Comparison of ENCODE assay signal across 14 mouse cellular contexts in genomic region chr9:107504662-107505537, GRCm38 (mm10). TPM values are rescaled to one million over a fixed set of nuclear protein-coding genes. Genes with fewer than 3 reads are reported as not detected.
A peak's percentile ranks its signal among the peaks of the same experiment; 100 is the strongest.
DNase-seq lines count a peak whose midpoint lies in the region; ATAC-seq and TF ChIP-seq lines count a peak whose summit lies in the region.
"Had no signal": no experiment of that assay in that cellular context is flagged by ENCODE, and none has a peak within 500 bp of the region (broad histone marks: within the 10 kb centered on the region; RNA-seq: fewer than 3 reads in every experiment).

No protein-coding gene starts in this region.

- ATAC-seq in hindbrain, embryonic 11.5 days (ENCODE audit: low FRiP score), result peak; percentile 54; the same call in 1 of the 2 replicates
- ATAC-seq in embryonic facial prominence, embryonic 13.5 days (ENCODE audit: insufficient number of reproducible peaks, insufficient read depth, low FRiP score, low TSS enrichment, low read depth), result no peak
- peak; percentile 11; the same call in 1 of the 2 replicates for ATAC-seq in hindbrain, postnatal 0 days
- ATAC-seq in liver, embryonic 11.5 days (replicated peaks; ENCODE audit: low FRiP score), result no peak
- no peak for ATAC-seq in heart, embryonic 12.5 days (ENCODE audit: insufficient number of reproducible peaks, low FRiP score)

- no peak overlapping the region for H3K4me2 ChIP-seq in hindbrain, embryonic 11.5 days (replicated peaks; ENCODE audit: low read depth, low read length)
- H3K4me2 ChIP-seq in embryonic facial prominence, embryonic 13.5 days, result no peak overlapping the region
- no peak overlapping the region for H3K4me2 ChIP-seq in hindbrain, postnatal 0 days (ENCODE audit: low read depth, low read length)
- H3K4me2 ChIP-seq in liver, embryonic 11.5 days, result no peak overlapping the region
- H3K4me2 ChIP-seq in heart, embryonic 12.5 days, result no peak overlapping the region
- H3K4me2 ChIP-seq: embryonic facial prominence, embryonic 12.5 days; heart, embryonic 15.5 days; liver, embryonic 13.5 days had no signal

- no peaks in the 10 kb centered on the region for H3K36me3 ChIP-seq in hindbrain, embryonic 11.5 days (ENCODE audit: control insufficient read depth, insufficient read depth, low read length)
- no peaks in the 10 kb centered on the region for H3K36me3 ChIP-seq in hindbrain, embryonic 10.5 days
- no peaks in the 10 kb centered on the region for H3K36me3 ChIP-seq in embryonic facial prominence, embryonic 13.5 days
- no peaks in the 10 kb centered on the region for H3K36me3 ChIP-seq in hindbrain, postnatal 0 days (ENCODE audit: insufficient read depth, low read length)
- no peaks in the 10 kb centered on the region for H3K36me3 ChIP-seq in liver, embryonic 11.5 days (ENCODE audit: control insufficient read depth, insufficient read depth, low read length)
- H3K36me3 ChIP-seq in heart, embryonic 12.5 days, result no peaks in the 10 kb centered on the region
- H3K36me3 ChIP-seq: embryonic facial prominence, embryonic 12.5 days; heart, embryonic 15.5 days; liver, embryonic 13.5 days had no signal

- H3K9me3 ChIP-seq in hindbrain, embryonic 11.5 days (ENCODE audit: control insufficient read depth, low read length), result no peaks in the 10 kb centered on the region
- H3K9me3 ChIP-seq in hindbrain, embryonic 10.5 days, result no peaks in the 10 kb centered on the region
- H3K9me3 ChIP-seq in embryonic facial prominence, embryonic 13.5 days, result no peaks in the 10 kb centered on the region
- H3K9me3 ChIP-seq in hindbrain, postnatal 0 days (ENCODE audit: low read length), result no peaks in the 10 kb centered on the region
- H3K9me3 ChIP-seq in liver, embryonic 11.5 days (ENCODE audit: control insufficient read depth, low read length), result no peaks in the 10 kb centered on the region
- H3K9me3 ChIP-seq in heart, embryonic 12.5 days (replicated peaks), result no peaks in the 10 kb centered on the region
- H3K9me3 ChIP-seq: embryonic facial prominence, embryonic 12.5 days; heart, embryonic 15.5 days; liver, embryonic 13.5 days had no signal

- no peak overlapping the region for H3K9ac ChIP-seq in hindbrain, embryonic 11.5 days (ENCODE audit: low read depth, low read length)
- H3K9ac ChIP-seq in embryonic facial prominence, embryonic 13.5 days, result 0 out of 2 replicates have a peak overlapping the region, but pooled peaks have one; percentile 0
- no peak overlapping the region for H3K9ac ChIP-seq in hindbrain, postnatal 0 days (replicated peaks; ENCODE audit: low read length)
- H3K9ac ChIP-seq in liver, embryonic 11.5 days (ENCODE audit: low read depth, low read length), result no peak overlapping the region
- H3K9ac ChIP-seq in heart, embryonic 12.5 days, result no peak overlapping the region
- H3K9ac ChIP-seq: embryonic facial prominence, embryonic 12.5 days; heart, embryonic 15.5 days; liver, embryonic 13.5 days had no signal

- no peaks in the 10 kb centered on the region for H3K27me3 ChIP-seq in hindbrain, embryonic 11.5 days (ENCODE audit: control insufficient read depth, insufficient read depth, low read length)
- H3K27me3 ChIP-seq in hindbrain, embryonic 10.5 days (ENCODE audit: insufficient read depth, poor library complexity, severe bottlenecking), result peaks cover 6% of the 10 kb centered on the region
- H3K27me3 ChIP-seq in embryonic facial prominence, embryonic 13.5 days, result peaks cover 20% of the 10 kb centered on the region
- H3K27me3 ChIP-seq in hindbrain, postnatal 0 days (ENCODE audit: insufficient read depth, low read length), result no peaks in the 10 kb centered on the region
- peaks cover 8% of the 10 kb centered on the region; the same call in 1 of the 2 replicates for H3K27me3 ChIP-seq in liver, embryonic 11.5 days (replicated peaks; ENCODE audit: control insufficient read depth, insufficient read depth, low read length)
- peaks cover 15% of the 10 kb centered on the region for H3K27me3 ChIP-seq in heart, embryonic 12.5 days (replicated peaks)
- H3K27me3 ChIP-seq: heart, embryonic 15.5 days had no signal

- no peak overlapping the region for H3K4me3 ChIP-seq in hindbrain, embryonic 11.5 days (ENCODE audit: low read depth, low read length)
- no peak overlapping the region for H3K4me3 ChIP-seq in hindbrain, embryonic 10.5 days
- H3K4me3 ChIP-seq in embryonic facial prominence, embryonic 13.5 days, result no peak overlapping the region
- H3K4me3 ChIP-seq in hindbrain, postnatal 0 days (ENCODE audit: low read length), result no peak overlapping the region
- H3K4me3 ChIP-seq in liver, embryonic 11.5 days (ENCODE audit: low read depth, low read length), result no peak overlapping the region
- no peak overlapping the region for H3K4me3 ChIP-seq in heart, embryonic 12.5 days
- H3K4me3 ChIP-seq: embryonic facial prominence, embryonic 12.5 days; heart, embryonic 15.5 days; left cerebral cortex, adult 2 months; liver, embryonic 13.5 days had no signal

- DNase-seq in hindbrain, embryonic 11.5 days (ENCODE audit: low spot score), result no peak
- DNase-seq in hindbrain, embryonic 10.5 days (ENCODE audit: low spot score), result no peak
- DNase-seq in NIH3T3 (ENCODE audit: low read depth), result peak; percentile 16
- peak; percentile 60 for DNase-seq in hindbrain, postnatal 0 days (ENCODE audit: low spot score)
- DNase-seq in liver, embryonic 11.5 days (ENCODE audit: low spot score), result no peak
- DNase-seq in ovary, postnatal 36 days (ENCODE audit: low spot score), result no peak
- DNase-seq: liver, embryonic 13.5 days; thymus, postnatal 14 days had no signal

- no peak for TF ChIP-seq CTCF in hindbrain, postnatal 0 days (IDR thresholded peaks at IDR 0.05; ENCODE audit: low read depth)

- H3K27ac ChIP-seq in hindbrain, embryonic 11.5 days (ENCODE audit: low read depth, low read length), result no peak overlapping the region
- no peak overlapping the region; the same call in 1 of the 2 replicates for H3K27ac ChIP-seq in hindbrain, embryonic 10.5 days
- no peak overlapping the region for H3K27ac ChIP-seq in embryonic facial prominence, embryonic 13.5 days
- peak overlapping the region; percentile 45; the same call in 1 of the 2 replicates for H3K27ac ChIP-seq in hindbrain, postnatal 0 days
- H3K27ac ChIP-seq in liver, embryonic 11.5 days (ENCODE audit: low read depth, low read length), result no peak overlapping the region
- no peak overlapping the region for H3K27ac ChIP-seq in heart, embryonic 12.5 days (ENCODE audit: poor library complexity, severe bottlenecking)
- H3K27ac ChIP-seq: embryonic facial prominence, embryonic 12.5 days; heart, embryonic 15.5 days; left cerebral cortex, adult 2 months; liver, embryonic 13.5 days; macrophage had no signal

- H3K4me1 ChIP-seq in hindbrain, embryonic 11.5 days (replicated peaks; ENCODE audit: control insufficient read depth, insufficient read depth, low read length), result peaks cover 2% of the 10 kb centered on the region; the same call in 1 of the 2 replicates
- peaks cover 29% of the 10 kb centered on the region for H3K4me1 ChIP-seq in hindbrain, embryonic 10.5 days (replicated peaks)
- H3K4me1 ChIP-seq in embryonic facial prominence, embryonic 13.5 days, result peaks cover 52% of the 10 kb centered on the region
- H3K4me1 ChIP-seq in hindbrain, postnatal 0 days (ENCODE audit: insufficient read depth, low read length), result peaks cover 19% of the 10 kb centered on the region
- no peaks in the 10 kb centered on the region for H3K4me1 ChIP-seq in liver, embryonic 11.5 days (replicated peaks; ENCODE audit: control insufficient read depth, insufficient read depth, low read length)
- H3K4me1 ChIP-seq in heart, embryonic 12.5 days (replicated peaks), result peaks cover 44% of the 10 kb centered on the region
- H3K4me1 ChIP-seq: liver, embryonic 13.5 days had no signal

- 74% methylated on average over 19 of the region's 19 CpGs for WGBS in hindbrain, embryonic 11.5 days
- WGBS in hindbrain, embryonic 10.5 days, result 84% methylated on average over 19 of the region's 19 CpGs
- 58% methylated on average over 19 of the region's 19 CpGs for WGBS in embryonic facial prominence, embryonic 13.5 days
- WGBS in hindbrain, postnatal 0 days, result 37% methylated on average over 19 of the region's 19 CpGs
- WGBS in liver, embryonic 11.5 days, result 77% methylated on average over 19 of the region's 19 CpGs
- WGBS in heart, embryonic 12.5 days, result 80% methylated on average over 19 of the region's 19 CpGs

RNA-seq across cellular contexts. Expression of gene Tmem115, which starts 28.8 kb away (rescaled TPM):
- 38.8 and 46.5 TPM in 2 replicates for polyA plus RNA-seq in hindbrain, embryonic 11.5 days (2014; fragmentation: Nextera tagmentation; extraction: Ambion mirVana)
- 36.5 and 44.8 TPM in 2 replicates for polyA plus RNA-seq in hindbrain, embryonic 10.5 days (2016; fragmentation: Nextera tagmentation; extraction: Ambion mirVana)
- 46.2 and 46.9 TPM in 2 replicates for polyA plus RNA-seq in embryonic facial prominence, embryonic 13.5 days (2015; fragmentation: Nextera tagmentation; extraction: Ambion mirVana)
- 72.6 and 78.4 TPM in 2 replicates for total RNA-seq in hindbrain, postnatal 0 days (2014; rRNA removed)
- 51.6 and 52.3 TPM in 2 replicates for polyA plus RNA-seq in hindbrain, postnatal 0 days (2015; fragmentation: Nextera tagmentation; extraction: Ambion mirVana)
- polyA plus RNA-seq in liver, embryonic 11.5 days (2014; fragmentation: Nextera tagmentation; extraction: Ambion mirVana), result 35.4 and 35.9 TPM in 2 replicates
- polyA plus RNA-seq in heart, embryonic 12.5 days (2016; fragmentation: Nextera tagmentation; extraction: Ambion mirVana), result 37.5 and 41.2 TPM in 2 replicates

RNA-seq across cellular contexts. Expression of gene Cyb561d2, which starts 37.1 kb away (rescaled TPM):
- 19.6 and 21.2 TPM in 2 replicates for polyA plus RNA-seq in hindbrain, embryonic 11.5 days (2014; fragmentation: Nextera tagmentation; extraction: Ambion mirVana)
- polyA plus RNA-seq in hindbrain, embryonic 10.5 days (2016; fragmentation: Nextera tagmentation; extraction: Ambion mirVana), result 25.1 and 25.9 TPM in 2 replicates
- 21.8 and 26.1 TPM in 2 replicates for polyA plus RNA-seq in embryonic facial prominence, embryonic 13.5 days (2015; fragmentation: Nextera tagmentation; extraction: Ambion mirVana)
- 56.5 and 69.3 TPM in 2 replicates for total RNA-seq in hindbrain, postnatal 0 days (2014; rRNA removed)
- polyA plus RNA-seq in hindbrain, postnatal 0 days (2015; fragmentation: Nextera tagmentation; extraction: Ambion mirVana), result 52.9 and 53.5 TPM in 2 replicates
- polyA plus RNA-seq in liver, embryonic 11.5 days (2014; fragmentation: Nextera tagmentation; extraction: Ambion mirVana), result 28.9 and 31.0 TPM in 2 replicates
- polyA plus RNA-seq in heart, embryonic 12.5 days (2016; fragmentation: Nextera tagmentation; extraction: Ambion mirVana), result 16.6 and 18.4 TPM in 2 replicates

RNA-seq across cellular contexts. Expression of gene Nprl2, which starts 37.1 kb away (rescaled TPM):
- 46.2 and 46.5 TPM in 2 replicates for polyA plus RNA-seq in hindbrain, embryonic 11.5 days (2014; fragmentation: Nextera tagmentation; extraction: Ambion mirVana)
- 39.2 and 45.7 TPM in 2 replicates for polyA plus RNA-seq in hindbrain, embryonic 10.5 days (2016; fragmentation: Nextera tagmentation; extraction: Ambion mirVana)
- 44.3 and 47.2 TPM in 2 replicates for polyA plus RNA-seq in embryonic facial prominence, embryonic 13.5 days (2015; fragmentation: Nextera tagmentation; extraction: Ambion mirVana)
- total RNA-seq in hindbrain, postnatal 0 days (2014; rRNA removed), result 58.6 and 70.5 TPM in 2 replicates
- polyA plus RNA-seq in hindbrain, postnatal 0 days (2015; fragmentation: Nextera tagmentation; extraction: Ambion mirVana), result 53.0 and 54.6 TPM in 2 replicates
- 26.5 and 31.3 TPM in 2 replicates for polyA plus RNA-seq in liver, embryonic 11.5 days (2014; fragmentation: Nextera tagmentation; extraction: Ambion mirVana)
- 24.4 and 25.1 TPM in 2 replicates for polyA plus RNA-seq in heart, embryonic 12.5 days (2016; fragmentation: Nextera tagmentation; extraction: Ambion mirVana)

RNA-seq across cellular contexts. Expression of gene Zmynd10, which starts 42.2 kb away (rescaled TPM):
- polyA plus RNA-seq in hindbrain, embryonic 11.5 days (2014; fragmentation: Nextera tagmentation; extraction: Ambion mirVana), result 3.7 and 5.0 TPM in 2 replicates
- 2.6 and 4.7 TPM in 2 replicates for polyA plus RNA-seq in hindbrain, embryonic 10.5 days (2016; fragmentation: Nextera tagmentation; extraction: Ambion mirVana)
- 2.1 and 2.2 TPM in 2 replicates for polyA plus RNA-seq in embryonic facial prominence, embryonic 13.5 days (2015; fragmentation: Nextera tagmentation; extraction: Ambion mirVana)
- 1.8 and 10.9 TPM in 2 replicates for total RNA-seq in hindbrain, postnatal 0 days (2014; rRNA removed)
- polyA plus RNA-seq in hindbrain, postnatal 0 days (2015; fragmentation: Nextera tagmentation; extraction: Ambion mirVana), result 3.5 and 3.7 TPM in 2 replicates
- polyA plus RNA-seq in liver, embryonic 11.5 days (2014; fragmentation: Nextera tagmentation; extraction: Ambion mirVana), result 0.10 and 0.35 TPM in 2 replicates
- 0.22 and 0.35 TPM in 2 replicates for polyA plus RNA-seq in heart, embryonic 12.5 days (2016; fragmentation: Nextera tagmentation; extraction: Ambion mirVana)
- polyA plus RNA-seq: liver, embryonic 13.5 days; macrophage had no signal

RNA-seq across cellular contexts. Expression of gene Rassf1, which starts 46.5 kb away (rescaled TPM):
- 39.7 and 41.2 TPM in 2 replicates for polyA plus RNA-seq in hindbrain, embryonic 11.5 days (2014; fragmentation: Nextera tagmentation; extraction: Ambion mirVana)
- polyA plus RNA-seq in hindbrain, embryonic 10.5 days (2016; fragmentation: Nextera tagmentation; extraction: Ambion mirVana), result 46.4 and 48.3 TPM in 2 replicates
- 65.2 and 68.5 TPM in 2 replicates for polyA plus RNA-seq in embryonic facial prominence, embryonic 13.5 days (2015; fragmentation: Nextera tagmentation; extraction: Ambion mirVana)
- total RNA-seq in hindbrain, postnatal 0 days (2014; rRNA removed), result 17.6 and 20.2 TPM in 2 replicates
- 30.3 and 31.0 TPM in 2 replicates for polyA plus RNA-seq in hindbrain, postnatal 0 days (2015; fragmentation: Nextera tagmentation; extraction: Ambion mirVana)
- polyA plus RNA-seq in liver, embryonic 11.5 days (2014; fragmentation: Nextera tagmentation; extraction: Ambion mirVana), result 31.2 and 37.0 TPM in 2 replicates
- polyA plus RNA-seq in heart, embryonic 12.5 days (2016; fragmentation: Nextera tagmentation; extraction: Ambion mirVana), result 48.2 and 49.0 TPM in 2 replicates

Comparison
In these comparisons a context has a peak if more than half of its experiments do, and no peak if none do; other contexts are left out.
1. DNase-seq: peak in NIH3T3 (single experiment) and hindbrain, postnatal 0 days (single experiment); none in hindbrain, embryonic 11.5 days (single experiment), hindbrain, embryonic 10.5 days (single experiment), liver, embryonic 11.5 days (single experiment) and ovary, postnatal 36 days (single experiment).
2. ATAC-seq: peak in hindbrain, embryonic 11.5 days (single experiment) and hindbrain, postnatal 0 days (single experiment); none in embryonic facial prominence, embryonic 13.5 days (single experiment), liver, embryonic 11.5 days (single experiment) and heart, embryonic 12.5 days (single experiment).